Mouse (Mus musculus): ENCODE results near the gene Srgap2. TPM values are rescaled to one million over a fixed set of nuclear protein-coding genes. Genes with fewer than 3 reads are reported as not detected.
"Not testable (repeated sequence)": the region's sequence is repeated elsewhere in the genome, so short reads cannot be mapped to it uniquely, and the experiment has no call there.

Gene Srgap2
- polyA plus RNA-seq, 1 experiment from 2014 or later, result 17.1 TPM

DNA sequence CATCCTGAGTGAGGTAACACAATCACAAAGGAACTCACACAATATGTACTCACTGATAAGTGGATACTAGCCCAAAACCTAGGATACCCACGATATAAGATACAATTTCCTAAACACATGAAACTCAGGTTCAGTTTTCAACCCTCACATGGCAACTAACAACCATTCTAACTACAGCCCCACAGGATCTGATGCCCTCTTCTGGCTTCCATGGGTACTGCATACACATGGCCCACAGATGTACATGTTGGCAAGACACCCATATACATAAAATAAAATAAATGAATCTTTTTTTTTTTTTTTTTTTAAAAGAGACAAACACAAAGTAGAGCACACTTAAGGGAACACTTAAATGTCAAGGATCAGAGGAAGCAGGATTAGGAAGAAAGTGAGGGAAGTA is 198.1 kb downstream of the Srgap2 start:
- not testable (repeated sequence) for H3K9ac ChIP-seq (replicated peaks); ATAC-seq (ENCODE audit: insufficient number of reproducible peaks, insufficient read depth, low FRiP score, low TSS enrichment, low read depth); H3K4me1 ChIP-seq (replicated peaks); H3K4me2 ChIP-seq; H3K27me3 ChIP-seq; H3K4me3 ChIP-seq (replicated peaks); H3K9me3 ChIP-seq; H3K27ac ChIP-seq
- 94% methylated on average over 1 of the region's 1 CpGs for WGBS
- H3K36me3 ChIP-seq, result peaks cover 45% of the 10 kb centered on the region

DNA sequence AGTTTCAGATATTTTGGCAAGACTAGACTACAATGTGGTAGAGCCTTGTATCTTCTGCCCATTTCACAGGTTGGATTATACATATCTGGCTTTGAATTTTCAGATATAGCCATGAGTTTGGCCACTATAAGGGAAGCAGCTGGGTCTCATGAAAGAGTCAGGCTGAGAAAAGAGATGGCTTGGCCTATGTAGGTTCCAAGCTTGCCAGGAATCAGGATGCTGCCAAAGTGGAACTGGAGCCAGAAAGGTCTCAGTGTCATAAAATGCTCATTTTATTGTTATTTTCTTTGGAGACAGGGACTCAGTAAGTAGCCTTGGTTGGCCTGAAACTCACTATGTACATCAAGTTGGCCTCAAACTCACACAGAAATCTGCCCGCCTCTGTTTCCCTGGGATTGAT is 200.0 kb downstream of the Srgap2 start:
- Histone ChIP-seq H3K27ac (no peak overlapping the region), H3K4me3 (replicated peaks) (no peak overlapping the region), H3K9me3 (no peaks in the 10 kb centered on the region), H3K27me3 (no peaks in the 10 kb centered on the region), H3K4me2 (no peak overlapping the region), H3K36me3 (peaks cover 38% of the 10 kb centered on the region), H3K9ac (replicated peaks) (no peak overlapping the region), H3K4me1 (replicated peaks) (no peaks in the 10 kb centered on the region)
- WGBS, result 84% methylated on average over 1 of the region's 1 CpGs
- no peak for ATAC-seq (ENCODE audit: insufficient number of reproducible peaks, insufficient read depth, low FRiP score, low TSS enrichment, low read depth)

DNA sequence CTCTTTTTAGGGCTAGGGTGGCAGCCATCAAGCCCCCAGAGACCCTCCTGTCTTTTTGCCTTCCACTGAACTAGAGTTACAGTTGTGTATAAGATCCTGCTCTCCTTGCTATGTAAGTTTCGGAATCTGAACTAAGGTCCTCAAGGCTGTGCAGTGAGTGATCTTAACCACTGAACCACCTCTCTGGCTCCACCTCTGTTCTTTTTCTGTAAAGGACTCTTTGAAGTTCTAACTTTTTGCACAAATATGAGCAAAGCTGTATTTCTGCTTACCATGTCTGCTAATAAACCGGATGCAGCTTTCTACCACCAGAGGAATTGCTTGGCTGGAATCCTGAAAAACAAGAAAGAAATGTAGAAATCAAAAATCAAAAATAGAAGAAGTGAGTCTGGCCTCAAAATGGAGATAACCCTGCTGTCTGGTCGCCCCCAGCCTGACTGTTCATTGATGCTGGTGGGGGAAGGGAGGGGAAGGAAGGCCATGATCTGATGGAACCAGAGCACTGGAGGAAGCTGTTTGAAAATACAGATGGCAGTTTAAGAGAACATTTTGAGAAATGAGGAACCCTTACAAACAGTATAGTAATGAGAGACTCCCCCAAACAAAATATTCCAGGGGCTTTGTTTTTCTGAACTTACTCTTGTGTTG is 202.2 kb downstream of the Srgap2 start:
- no peaks in the 10 kb centered on the region for H3K4me1 ChIP-seq (replicated peaks)
- WGBS, result 89% methylated on average over 3 of the region's 3 CpGs
- no peak for ATAC-seq (ENCODE audit: insufficient number of reproducible peaks, insufficient read depth, low FRiP score, low TSS enrichment, low read depth)
- no peaks in the 10 kb centered on the region for H3K27me3 ChIP-seq
- H3K4me3 ChIP-seq (replicated peaks), result no peak overlapping the region
- H3K27ac ChIP-seq, result no peak overlapping the region
- H3K36me3 ChIP-seq, result peaks cover 39% of the 10 kb centered on the region
- no peak overlapping the region for H3K4me2 ChIP-seq
- H3K9ac ChIP-seq (replicated peaks), result no peak overlapping the region
- no peaks in the 10 kb centered on the region for H3K9me3 ChIP-seq

DNA sequence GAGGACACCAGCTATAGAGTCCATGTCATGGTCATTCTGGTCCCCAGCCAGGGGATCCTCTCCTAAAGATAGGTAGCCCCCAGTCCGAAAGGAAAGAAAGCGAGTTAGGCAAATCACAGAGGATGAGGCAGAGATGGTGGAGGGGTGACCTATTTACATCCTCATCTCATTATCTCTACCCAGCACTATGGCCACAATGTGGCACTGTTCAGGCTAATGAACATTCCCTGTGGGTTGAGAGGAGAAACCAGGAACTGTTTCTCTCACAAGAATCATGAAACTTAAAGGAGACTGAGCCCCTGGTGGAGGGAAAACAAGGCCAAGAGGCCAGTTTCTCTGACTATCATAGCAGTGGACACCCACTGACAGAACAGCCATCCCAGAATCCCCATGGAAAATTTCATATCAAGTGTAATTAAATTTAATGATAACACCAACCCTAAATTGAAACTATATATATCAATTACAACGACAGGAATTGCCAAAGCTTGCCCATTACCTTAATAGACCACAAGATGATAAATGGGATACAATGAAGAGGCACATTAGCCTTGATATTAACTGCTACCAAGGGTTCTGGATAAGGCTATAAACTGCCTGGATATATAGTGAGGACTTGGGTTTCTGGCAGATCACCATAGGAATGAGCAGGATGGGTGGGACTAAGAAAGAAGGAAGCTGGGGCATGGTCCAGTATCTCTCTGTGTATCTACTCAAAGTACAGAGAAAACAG is 207.4 kb downstream of the Srgap2 start:
- no peaks in the 10 kb centered on the region for H3K4me1 ChIP-seq (replicated peaks)
- H3K9ac ChIP-seq (replicated peaks), result no peak overlapping the region
- no peak for ATAC-seq (ENCODE audit: insufficient number of reproducible peaks, insufficient read depth, low FRiP score, low TSS enrichment, low read depth)
- H3K4me3 ChIP-seq (replicated peaks), result no peak overlapping the region
- H3K4me2 ChIP-seq, result no peak overlapping the region
- H3K9me3 ChIP-seq, result no peaks in the 10 kb centered on the region
- 91% methylated on average over 3 of the region's 3 CpGs for WGBS
- H3K27ac ChIP-seq, result no peak overlapping the region
- peaks cover 52% of the 10 kb centered on the region for H3K36me3 ChIP-seq
- no peaks in the 10 kb centered on the region for H3K27me3 ChIP-seq

DNA sequence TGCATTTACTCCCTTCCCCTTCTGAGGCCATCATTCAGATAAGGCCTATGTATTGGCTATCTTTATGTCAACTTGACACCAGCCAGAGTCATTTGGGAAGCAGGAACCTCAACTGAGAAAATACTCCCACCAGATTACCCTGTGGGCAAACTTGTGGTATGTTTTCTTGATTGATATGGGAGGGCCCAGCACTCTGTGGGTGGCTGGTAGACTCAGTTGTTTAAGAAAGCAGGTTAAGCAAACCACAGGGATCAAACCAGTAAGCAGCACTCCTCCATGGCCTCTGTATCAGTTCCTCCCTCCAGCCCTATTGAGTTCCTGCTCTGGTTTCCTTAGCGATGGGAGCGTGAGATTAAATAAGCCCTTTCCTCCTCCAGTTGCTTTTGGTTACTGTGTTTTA is 208.8 kb downstream of the Srgap2 start:
- Histone ChIP-seq H3K9ac (replicated peaks) (no peak overlapping the region), H3K4me2 (no peak overlapping the region), H3K27ac (no peak overlapping the region), H3K4me1 (replicated peaks) (no peaks in the 10 kb centered on the region), H3K36me3 (peaks cover 57% of the 10 kb centered on the region), H3K4me3 (replicated peaks) (no peak overlapping the region), H3K9me3 (no peaks in the 10 kb centered on the region), H3K27me3 (no peaks in the 10 kb centered on the region)
- ATAC-seq (ENCODE audit: insufficient number of reproducible peaks, insufficient read depth, low FRiP score, low TSS enrichment, low read depth), result no peak
- WGBS, result 85% methylated on average over 2 of the region's 2 CpGs

DNA sequence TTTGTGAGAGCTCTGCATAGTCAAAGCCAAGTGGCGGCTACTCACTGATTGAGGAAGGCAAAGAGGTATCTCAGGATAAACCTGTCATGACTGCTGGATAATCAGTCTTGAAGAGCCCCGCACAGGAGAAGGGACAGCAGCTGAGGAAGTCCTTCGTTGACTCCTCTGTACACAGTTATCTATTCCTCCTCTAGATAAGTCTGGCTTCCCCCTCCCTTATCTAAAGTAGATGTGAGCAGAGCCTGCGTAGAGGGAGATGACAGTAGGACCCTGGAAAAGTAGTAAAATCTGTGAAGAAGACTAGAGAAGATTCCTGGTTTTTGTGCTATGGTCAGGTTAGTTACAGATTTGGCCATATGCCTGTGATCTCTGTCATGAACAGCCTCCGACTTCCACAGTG is 209.5 kb downstream of the Srgap2 start:
- no peak for ATAC-seq (ENCODE audit: insufficient number of reproducible peaks, insufficient read depth, low FRiP score, low TSS enrichment, low read depth)
- no peaks in the 10 kb centered on the region for H3K27me3 ChIP-seq
- H3K9ac ChIP-seq (replicated peaks), result no peak overlapping the region
- H3K4me3 ChIP-seq (replicated peaks), result no peak overlapping the region
- no peaks in the 10 kb centered on the region for H3K9me3 ChIP-seq
- peaks cover 64% of the 10 kb centered on the region for H3K36me3 ChIP-seq
- no peak overlapping the region for H3K27ac ChIP-seq
- H3K4me1 ChIP-seq (replicated peaks), result no peaks in the 10 kb centered on the region
- no peak overlapping the region for H3K4me2 ChIP-seq
- 90% methylated on average over 5 of the region's 5 CpGs for WGBS

DNA sequence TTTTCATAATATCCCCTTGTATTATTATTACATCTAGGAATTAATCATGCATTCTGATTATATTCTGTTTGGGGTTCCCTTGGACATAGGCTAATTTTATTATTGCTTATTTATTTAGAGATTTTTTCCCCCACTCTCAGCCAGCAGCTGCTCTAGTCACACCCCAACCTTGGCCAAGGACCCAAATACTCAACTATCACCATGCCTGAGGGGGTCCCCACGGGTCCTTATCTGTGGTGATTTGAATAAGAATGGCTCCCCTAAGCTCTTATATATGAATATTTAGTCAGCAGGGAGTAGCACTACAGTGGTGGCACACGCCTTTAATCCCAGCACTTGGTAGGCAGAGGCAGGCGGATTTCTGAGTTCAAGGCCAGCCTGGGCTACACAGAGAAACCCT is 215.9 kb downstream of the Srgap2 start:
- Histone ChIP-seq H3K36me3 (peaks cover 64% of the 10 kb centered on the region), H3K9me3 (no peaks in the 10 kb centered on the region), H3K4me3 (replicated peaks) (no peak overlapping the region), H3K9ac (replicated peaks) (no peak overlapping the region), H3K27me3 (no peaks in the 10 kb centered on the region), H3K27ac (no peak overlapping the region), H3K4me1 (replicated peaks) (no peaks in the 10 kb centered on the region), H3K4me2 (no peak overlapping the region)
- no peak for ATAC-seq (ENCODE audit: insufficient number of reproducible peaks, insufficient read depth, low FRiP score, low TSS enrichment, low read depth)
- WGBS, result 93% methylated on average over 3 of the region's 3 CpGs

DNA sequence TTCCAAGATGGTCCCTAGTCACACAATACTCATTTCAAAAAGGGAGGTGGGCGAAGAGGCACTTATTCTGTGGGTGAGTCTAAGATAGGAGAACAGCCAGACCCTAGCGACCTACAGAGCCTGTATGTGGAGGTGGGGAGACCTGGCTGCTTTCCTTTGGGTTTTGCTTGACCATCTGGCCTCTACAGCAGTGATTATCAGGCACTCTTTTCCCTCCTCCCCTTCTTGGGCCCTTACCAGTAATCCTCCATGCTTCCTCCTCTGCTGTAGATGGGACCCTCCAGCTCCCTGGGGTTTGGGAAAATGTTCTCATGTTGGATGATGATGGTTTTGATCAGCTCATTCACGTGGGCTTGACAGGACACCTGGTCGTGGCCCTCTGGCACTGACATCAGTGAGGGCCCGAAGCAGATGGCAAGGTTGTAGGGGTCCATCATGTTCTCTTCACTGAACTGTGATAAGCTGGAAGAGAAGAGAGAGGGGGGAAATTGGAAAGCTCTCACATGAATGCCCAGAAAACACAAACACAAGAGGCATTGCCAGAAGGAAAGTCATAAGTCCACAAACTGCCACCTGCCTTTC is 216.8 kb downstream of the Srgap2 start:
- H3K9me3 ChIP-seq, result no peaks in the 10 kb centered on the region
- H3K4me2 ChIP-seq, result no peak overlapping the region
- H3K27me3 ChIP-seq, result no peaks in the 10 kb centered on the region
- H3K4me3 ChIP-seq (replicated peaks), result no peak overlapping the region
- WGBS, result 93% methylated on average over 5 of the region's 5 CpGs
- H3K4me1 ChIP-seq (replicated peaks), result no peaks in the 10 kb centered on the region
- no peak overlapping the region for H3K9ac ChIP-seq (replicated peaks)
- no peak for ATAC-seq (ENCODE audit: insufficient number of reproducible peaks, insufficient read depth, low FRiP score, low TSS enrichment, low read depth)
- H3K27ac ChIP-seq, result peak overlapping the region; percentile 29; the same call in 1 of the 2 replicates
- peaks cover 54% of the 10 kb centered on the region for H3K36me3 ChIP-seq

DNA sequence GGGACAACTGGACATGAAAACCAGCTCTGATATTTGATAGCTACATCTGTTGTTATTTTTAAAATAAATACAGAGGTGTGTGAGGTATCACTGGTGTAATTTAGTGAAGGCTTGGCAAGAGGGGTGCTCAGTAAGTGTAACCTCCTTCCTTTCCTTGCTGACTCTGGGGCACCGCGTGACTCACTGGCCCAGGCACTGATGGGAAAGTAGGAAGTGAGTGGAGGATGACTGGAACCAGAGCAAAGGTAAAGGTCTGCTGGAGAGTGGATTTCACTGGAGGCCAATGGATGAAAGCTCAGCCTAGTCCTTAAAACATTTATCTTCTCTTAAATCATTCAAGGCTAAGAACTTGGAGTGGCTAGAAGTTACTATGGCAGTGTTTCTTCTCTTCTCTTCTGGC is 226.4 kb downstream of the Srgap2 start:
- Histone ChIP-seq H3K27ac (no peak overlapping the region), H3K4me1 (replicated peaks) (no peaks in the 10 kb centered on the region), H3K9ac (replicated peaks) (no peak overlapping the region), H3K4me2 (no peak overlapping the region), H3K27me3 (no peaks in the 10 kb centered on the region), H3K9me3 (no peaks in the 10 kb centered on the region), H3K36me3 (peaks cover 52% of the 10 kb centered on the region), H3K4me3 (replicated peaks) (no peak overlapping the region)
- ATAC-seq (ENCODE audit: insufficient number of reproducible peaks, insufficient read depth, low FRiP score, low TSS enrichment, low read depth), result no peak
- WGBS, result 100% methylated on average over 2 of the region's 2 CpGs

DNA sequence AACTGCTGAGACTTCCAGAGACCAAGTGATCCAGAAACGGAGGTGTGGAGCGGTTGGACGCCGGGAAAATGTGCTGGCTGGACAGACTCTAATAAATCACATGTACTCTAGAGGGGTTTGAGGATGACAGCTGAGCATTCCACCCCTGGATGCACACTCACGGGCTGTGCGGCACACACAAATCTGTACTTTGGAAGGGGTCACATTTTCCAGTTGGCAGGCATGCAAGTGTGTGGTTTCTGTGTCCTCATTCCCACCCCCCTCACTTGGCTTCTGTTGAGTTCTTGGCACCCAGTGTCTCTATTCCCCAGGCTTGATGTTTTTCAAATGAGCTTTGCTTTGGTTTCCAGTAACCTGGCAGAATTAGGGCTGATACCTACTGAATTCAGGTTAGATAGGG is 227.4 kb downstream of the Srgap2 start:
- H3K4me3 ChIP-seq (replicated peaks), result no peak overlapping the region
- H3K27me3 ChIP-seq, result no peaks in the 10 kb centered on the region
- H3K9ac ChIP-seq (replicated peaks), result no peak overlapping the region
- H3K4me2 ChIP-seq, result no peak overlapping the region
- H3K36me3 ChIP-seq, result peaks cover 61% of the 10 kb centered on the region
- no peak overlapping the region for H3K27ac ChIP-seq
- no peaks in the 10 kb centered on the region for H3K9me3 ChIP-seq
- H3K4me1 ChIP-seq (replicated peaks), result no peaks in the 10 kb centered on the region
- ATAC-seq (ENCODE audit: insufficient number of reproducible peaks, insufficient read depth, low FRiP score, low TSS enrichment, low read depth), result no peak
- 79% methylated on average over 6 of the region's 6 CpGs for WGBS

DNA sequence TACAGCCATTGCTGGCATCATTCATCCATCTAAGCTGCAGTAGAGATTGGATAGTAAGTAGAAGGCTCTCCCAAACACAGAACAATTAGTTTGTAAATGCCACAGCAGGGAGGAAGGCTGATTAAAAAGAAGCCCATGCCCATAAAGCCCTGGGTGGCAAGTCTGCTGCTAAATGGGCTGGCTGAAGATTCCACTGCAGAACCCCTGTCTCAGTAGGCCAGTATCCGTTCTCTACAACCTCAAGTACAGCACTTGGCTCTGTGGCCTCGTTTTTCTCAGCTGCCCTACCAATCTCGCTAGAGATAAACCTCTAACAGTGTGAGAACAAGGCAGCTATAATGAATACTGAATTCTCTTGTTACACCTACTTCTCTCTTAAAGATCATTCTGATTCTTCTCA is 227.9 kb downstream of the Srgap2 start:
- no peaks in the 10 kb centered on the region for H3K27me3 ChIP-seq
- no peak overlapping the region for H3K27ac ChIP-seq
- no peak overlapping the region for H3K4me2 ChIP-seq
- H3K4me3 ChIP-seq (replicated peaks), result no peak overlapping the region
- no peaks in the 10 kb centered on the region for H3K4me1 ChIP-seq (replicated peaks)
- H3K9me3 ChIP-seq, result no peaks in the 10 kb centered on the region
- H3K9ac ChIP-seq (replicated peaks), result no peak overlapping the region
- ATAC-seq (ENCODE audit: insufficient number of reproducible peaks, insufficient read depth, low FRiP score, low TSS enrichment, low read depth), result no peak
- WGBS, result 65% methylated on average over 3 of the region's 3 CpGs
- H3K36me3 ChIP-seq, result peaks cover 67% of the 10 kb centered on the region

Measured in limb, embryonic 12.5 days (tissue).